Mouse (Mus musculus): Measurements from ENCODE around the gene Pold3.

- TF ChIP-seq POLR2A (IDR thresholded peaks at IDR 0.05; ENCODE audit: borderline replicate concordance, low read depth, low read length) (no peak), CTCF (IDR thresholded peaks at IDR 0.05; ENCODE audit: low read depth, low read length) (no peak)
Measured at GRCm38 (mm10) chr7:100036495-100036894, 84.9 kb downstream of the Pold3 start.
